Mouse (Mus musculus): ENCODE results near the gene Inca1. TPM values are rescaled to one million over a fixed set of nuclear protein-coding genes. Genes with fewer than 3 reads are reported as not detected.

Gene Inca1
- total and polyA plus RNA-seq, 3 experiments: 0.35 to 2.2 TPM; not detected in 1

GRCm38 (mm10) chr11:70653345-70654197 lies 46.4 kb downstream of the Inca1 start (continued):
- TF ChIP-seq MXI1 (IDR thresholded peaks at IDR 0.05; ENCODE audit: low read depth, low read length) (peak; percentile 53), POLR2AphosphoS2 (IDR thresholded peaks at IDR 0.05; ENCODE audit: low read length) (0 out of 2 replicates have a peak, but pooled peaks have one; percentile 5), BHLHE40 (IDR thresholded peaks at IDR 0.05; ENCODE audit: borderline replicate concordance, low read depth, low read length) (peak; percentile 68), TCF12 (IDR thresholded peaks at IDR 0.05; ENCODE audit: low read depth, low read length) (peak; percentile 38), ZNF384 (IDR thresholded peaks at IDR 0.05; ENCODE audit: low read depth, low read length) (no peak), MAX (IDR thresholded peaks at IDR 0.05; ENCODE audit: low read length) (peak; percentile 34; the same call in 1 of the 2 replicates), RCOR1 (IDR thresholded peaks at IDR 0.05; ENCODE audit: low read depth, low read length) (no peak), TAL1 (IDR thresholded peaks at IDR 0.05; ENCODE audit: low read length) (no peak), SIN3A (IDR thresholded peaks at IDR 0.05; ENCODE audit: low read length) (peak; percentile 61; the same call in 1 of the 2 replicates), JUND (IDR thresholded peaks at IDR 0.05; ENCODE audit: low read depth, low read length) (no peak), GABPA (IDR thresholded peaks at IDR 0.05; ENCODE audit: low read depth, low read length) (no peak), ETS1 (IDR thresholded peaks at IDR 0.05; ENCODE audit: low read depth, low read length) (peak; percentile 4; the same call in 1 of the 2 replicates), EP300 (IDR thresholded peaks at IDR 0.05; ENCODE audit: low read depth in 1 of 2, low read length in 2 of 2) (peak in 1 of 2 experiments; percentile 19; a peak in 1 of 4 replicates)

- Histone ChIP-seq H3K27me3 (ENCODE audit: control insufficient read depth in 1 of 2, insufficient read depth in 2 of 2, low read length in 2 of 2) (no peaks in the 10 kb centered on the region), H3K79me2 (ENCODE audit: control insufficient read depth, insufficient read depth, low read length, poor library complexity) (peaks cover 71% of the 10 kb centered on the region), H3K4me3 (ENCODE audit: control insufficient read depth in 1 of 2, insufficient read depth in 1 of 2, low read depth in 2 of 2, low read length in 2 of 2) (peak overlapping the region; percentile 96 to 98), H3K27ac (ENCODE audit: control insufficient read depth, low read depth, low read length) (peak overlapping the region; percentile 73), H3K9ac (ENCODE audit: control insufficient read depth, low read depth, low read length, poor library complexity, severe bottlenecking) (peak overlapping the region; percentile 99), H3K4me1 (ENCODE audit: control insufficient read depth in 1 of 2, insufficient read depth in 2 of 2, low read length in 2 of 2) (peaks cover 14 to 54% of the 10 kb centered on the region in 2 experiments), H3K9me3 (replicated peaks; ENCODE audit: insufficient read depth, low read length) (no peaks in the 10 kb centered on the region), H3K36me3 (ENCODE audit: control insufficient read depth in 1 of 2, insufficient read depth in 2 of 2, low read length in 2 of 2) (peaks cover 17 to 54% of the 10 kb centered on the region in 2 experiments)
- peak; percentile 85 for DNase-seq (ENCODE audit: low read depth, low spot score)
- TF ChIP-seq USF1 (IDR thresholded peaks at IDR 0.05; ENCODE audit: low read depth, low read length) (no peak), POLR2AphosphoS2 (IDR thresholded peaks at IDR 0.05; ENCODE audit: low read length) (no peak; the same call in 1 of the 2 replicates), KAT2A (conservative IDR thresholded peaks at IDR 0.05; ENCODE audit: low read depth, low read length) (no peak), POLR2A (IDR thresholded peaks at IDR 0.05; ENCODE audit: control insufficient read depth in 1 of 2, insufficient read depth in 1 of 2, low read depth in 1 of 2, low read length in 2 of 2, poor library complexity in 1 of 2) (no peak), UBTF (IDR thresholded peaks at IDR 0.05; ENCODE audit: borderline replicate concordance, insufficient read depth, low read depth, low read length) (no peak), ZMIZ1 (IDR thresholded peaks at IDR 0.05; ENCODE audit: low read depth, low read length) (peak; percentile 17; the same call in 1 of the 2 replicates), EP300 (IDR thresholded peaks at IDR 0.05; ENCODE audit: low read depth in 1 of 2, low read length in 2 of 2) (peak in 1 of 2 experiments; percentile 23; a peak in 2 of 4 replicates), MEF2A (IDR thresholded peaks at IDR 0.05; ENCODE audit: extremely low read depth, insufficient replicate concordance, low read depth, low read length, poor library complexity, severe bottlenecking) (no peak), NRF1 (IDR thresholded peaks at IDR 0.05; ENCODE audit: insufficient read depth, low read depth, low read length, poor library complexity, severe bottlenecking) (no peak), POLR2AphosphoS5 (IDR thresholded peaks at IDR 0.05; ENCODE audit: borderline replicate concordance, low read depth, low read length) (no peak), USF2 (IDR thresholded peaks at IDR 0.05; ENCODE audit: borderline replicate concordance in 1 of 2, insufficient read depth in 1 of 2, low read depth in 1 of 2, low read length in 2 of 2) (no peak), ZNF384 (IDR thresholded peaks at IDR 0.05; ENCODE audit: low read depth, low read length) (no peak), ETS1 (IDR thresholded peaks at IDR 0.05; ENCODE audit: low read depth, low read length) (no peak), E2F4 (IDR thresholded peaks at IDR 0.05; ENCODE audit: borderline replicate concordance, low read depth, low read length) (no peak), ZKSCAN1 (IDR thresholded peaks at IDR 0.05; ENCODE audit: low read depth, low read length) (no peak), MAFK (IDR thresholded peaks at IDR 0.05; ENCODE audit: borderline replicate concordance, low read depth, low read length) (no peak), CTCF (IDR thresholded peaks at IDR 0.05 in 2 of 3, conservative IDR thresholded peaks at IDR 0.05 in 1 of 3; ENCODE audit: control insufficient read depth in 1 of 3, insufficient read depth in 1 of 3, low read depth in 2 of 3, low read length in 3 of 3, poor library complexity in 1 of 3, severe bottlenecking in 1 of 3) (no peak), MYC (IDR thresholded peaks at IDR 0.05; ENCODE audit: low read depth, low read length) (0 out of 2 replicates have a peak, but pooled peaks have one; percentile 10), SMC3 (IDR thresholded peaks at IDR 0.05; ENCODE audit: low read depth, low read length) (0 out of 2 replicates have a peak, but pooled peaks have one; percentile 3), MYB (IDR thresholded peaks at IDR 0.05; ENCODE audit: low read depth, low read length) (no peak), CHD2 (IDR thresholded peaks at IDR 0.05; ENCODE audit: low read length) (no peak; the same call in 1 of the 2 replicates), MAZ (IDR thresholded peaks at IDR 0.05; ENCODE audit: low read depth, low read length) (peak; percentile 74)
These were observed 47.0 kb downstream of the Inca1 start for GRCm38 (mm10) chr11:70652884-70653344.

Data from MEL (cell line).